ENCODE assay signal across 8 mouse cellular contexts in genomic region chr19:4214071-4214770, GRCm38 (mm10). TPM values are rescaled to one million over a fixed set of nuclear protein-coding genes. Genes with fewer than 3 reads are reported as not detected.
DNase-seq lines count a peak whose midpoint lies in the region; ATAC-seq and TF ChIP-seq lines count a peak whose summit lies in the region.

Gene Clcf1 (plus strand): TSS chr19:4214238.
Gene AC109138.7 (plus strand): TSS chr19:4214357.

- no peaks in the 10 kb centered on the region for H3K36me3 ChIP-seq in CH12.LX (replicated peaks in 1 of 2; ENCODE audit: control insufficient read depth in 1 of 2, insufficient read depth in 1 of 2, low read length in 1 of 2)
- no peaks in the 10 kb centered on the region for H3K36me3 ChIP-seq in embryonic facial prominence, embryonic 15.5 days
- H3K36me3 ChIP-seq in hindbrain, embryonic 14.5 days (replicated peaks; ENCODE audit: control insufficient read depth, insufficient read depth): no peaks in the 10 kb centered on the region
- no peaks in the 10 kb centered on the region for H3K36me3 ChIP-seq in liver, embryonic 16.5 days (ENCODE audit: control insufficient read depth, insufficient read depth)
- H3K36me3 ChIP-seq in neural tube, embryonic 15.5 days: no peaks in the 10 kb centered on the region

- no peak for TF ChIP-seq EP300 in CH12.LX (IDR thresholded peaks at IDR 0.05; ENCODE audit: low read length)

- in situ Hi-C loops in CH12.LX (cut with MboI; ENCODE audit: low pct_ligation_motif_present, low pct_unique_long_range_greater_than_20kb, low sequenced_read_pairs): no loop called here

- no peak; the same call in 1 of the 2 replicates for TF ChIP-seq POLR2A in CH12.LX (IDR thresholded peaks at IDR 0.05; ENCODE audit: low read depth, low read length)

- H3K9me3 ChIP-seq in CH12.LX (replicated peaks; ENCODE audit: low read length): no peaks in the 10 kb centered on the region
- H3K9me3 ChIP-seq in embryonic facial prominence, embryonic 15.5 days (replicated peaks): no peaks in the 10 kb centered on the region
- no peaks in the 10 kb centered on the region for H3K9me3 ChIP-seq in hindbrain, embryonic 14.5 days (ENCODE audit: control insufficient read depth, low read length)
- no peaks in the 10 kb centered on the region for H3K9me3 ChIP-seq in liver, embryonic 16.5 days (replicated peaks; ENCODE audit: control insufficient read depth, low read length)
- H3K9me3 ChIP-seq in neural tube, embryonic 15.5 days (replicated peaks): no peaks in the 10 kb centered on the region

- H3K9ac ChIP-seq in CH12.LX (ENCODE audit: insufficient read depth, low read depth): peak within 1 kb of the TSS; percentile 93
- peak within 1 kb of the TSS; percentile 96 for H3K9ac ChIP-seq in embryonic facial prominence, embryonic 15.5 days
- H3K9ac ChIP-seq in hindbrain, embryonic 14.5 days: peak within 1 kb of the TSS; percentile 58
- H3K9ac ChIP-seq in liver, embryonic 16.5 days (ENCODE audit: low read depth, low read length): peak within 1 kb of the TSS; percentile 61
- H3K9ac ChIP-seq in neural tube, embryonic 15.5 days (replicated peaks): peak within 1 kb of the TSS; percentile 56

- peak within 1 kb of the TSS; percentile 16 to 74 (median 33) for H3K4me3 ChIP-seq in CH12.LX (replicated peaks in 1 of 3; ENCODE audit: low read depth in 2 of 3, low read length in 2 of 3, poor library complexity in 1 of 3)
- H3K4me3 ChIP-seq in embryonic facial prominence, embryonic 15.5 days (replicated peaks): peak within 1 kb of the TSS; percentile 88
- H3K4me3 ChIP-seq in hindbrain, embryonic 14.5 days (replicated peaks; ENCODE audit: low read length): peak within 1 kb of the TSS; percentile 43
- H3K4me3 ChIP-seq in liver, embryonic 16.5 days (ENCODE audit: low read depth, low read length): peak within 1 kb of the TSS; percentile 59
- peak within 1 kb of the TSS; percentile 51 for H3K4me3 ChIP-seq in neural tube, embryonic 15.5 days (replicated peaks)

- no peak for TF ChIP-seq RAD21 in CH12.LX (IDR thresholded peaks at IDR 0.05; ENCODE audit: low read depth, low read length)

- H3K27ac ChIP-seq in CH12.LX (ENCODE audit: insufficient read depth, low read depth): no peak within 1 kb of the TSS
- peak within 1 kb of the TSS; percentile 93 for H3K27ac ChIP-seq in embryonic facial prominence, embryonic 15.5 days (replicated peaks)
- no peak within 1 kb of the TSS for H3K27ac ChIP-seq in hindbrain, embryonic 14.5 days
- H3K27ac ChIP-seq in liver, embryonic 16.5 days (ENCODE audit: low read length): peak within 1 kb of the TSS; percentile 35; the same call in 1 of the 2 replicates
- 0 out of 2 replicates have a peak within 1 kb of the TSS, but pooled peaks have one; percentile 38 for H3K27ac ChIP-seq in neural tube, embryonic 15.5 days (replicated peaks)

- peak within 1 kb of the TSS; percentile 84 for H3K4me2 ChIP-seq in CH12.LX (ENCODE audit: insufficient read depth, low read depth, poor library complexity, severe bottlenecking)
- peak within 1 kb of the TSS; percentile 85 for H3K4me2 ChIP-seq in embryonic facial prominence, embryonic 15.5 days (replicated peaks)
- H3K4me2 ChIP-seq in hindbrain, embryonic 14.5 days (replicated peaks): peak within 1 kb of the TSS; percentile 91
- H3K4me2 ChIP-seq in liver, embryonic 16.5 days (ENCODE audit: low read depth, low read length): peak within 1 kb of the TSS; percentile 74
- H3K4me2 ChIP-seq in neural tube, embryonic 15.5 days: peak within 1 kb of the TSS; percentile 96

- H3K79me2 ChIP-seq in CH12.LX (replicated peaks; ENCODE audit: control insufficient read depth, extremely low read depth, insufficient read depth, poor library complexity, severe bottlenecking): no peaks in the 10 kb centered on the region

- H3K4me1 ChIP-seq in CH12.LX (ENCODE audit: control insufficient read depth in 1 of 2, insufficient read depth in 2 of 2): peaks cover 9 to 28% of the 10 kb centered on the region in 2 experiments; a peak in 3 of 4 replicates
- H3K4me1 ChIP-seq in embryonic facial prominence, embryonic 15.5 days: peaks cover 66% of the 10 kb centered on the region
- H3K4me1 ChIP-seq in hindbrain, embryonic 14.5 days (replicated peaks; ENCODE audit: control insufficient read depth, insufficient read depth, low read length): peaks cover 17% of the 10 kb centered on the region
- peaks cover 16% of the 10 kb centered on the region for H3K4me1 ChIP-seq in liver, embryonic 16.5 days (ENCODE audit: control insufficient read depth, low read depth, low read length)
- peaks cover 37% of the 10 kb centered on the region for H3K4me1 ChIP-seq in neural tube, embryonic 15.5 days

- TF ChIP-seq CTCF in CH12.LX (conservative IDR thresholded peaks at IDR 0.05 in 1 of 2, IDR thresholded peaks at IDR 0.05 in 1 of 2; ENCODE audit: low read depth in 2 of 2, low read length in 2 of 2): no peak

- peak; percentile 71 for DNase-seq in A20 (ENCODE audit: low read depth, low spot score)
- no peak for DNase-seq in CH12.LX (ENCODE audit: extremely low read depth)
- DNase-seq in hindbrain, embryonic 14.5 days (ENCODE audit: low spot score): no peak
- no peak for DNase-seq in frontal cortex, postnatal 14 days (ENCODE audit: low spot score in 2 of 2)
- DNase-seq in layer of hippocampus, postnatal 25 days (ENCODE audit: extremely low spot score in 1 of 2, low spot score in 1 of 2): no peak

- H3K27me3 ChIP-seq in CH12.LX (replicated peaks): peaks cover 63% of the 10 kb centered on the region
- no peaks in the 10 kb centered on the region for H3K27me3 ChIP-seq in embryonic facial prominence, embryonic 15.5 days
- H3K27me3 ChIP-seq in hindbrain, embryonic 14.5 days (ENCODE audit: control insufficient read depth, insufficient read depth, low read length): peaks cover 66% of the 10 kb centered on the region
- H3K27me3 ChIP-seq in liver, embryonic 16.5 days (ENCODE audit: control insufficient read depth, insufficient read depth, low read depth, low read length): peaks cover 77% of the 10 kb centered on the region
- H3K27me3 ChIP-seq in neural tube, embryonic 15.5 days (replicated peaks): peaks cover 63% of the 10 kb centered on the region

- dilution Hi-C loops in CH12.LX (cut with MboI; ENCODE audit: extremely low pct_ligation_motif_present, extremely low pct_unique_long_range_greater_than_20kb, low sequenced_read_pairs): no loop called here

- peak; percentile 71 for ATAC-seq in embryonic facial prominence, embryonic 15.5 days (ENCODE audit: insufficient number of reproducible peaks, low FRiP score, low TSS enrichment, low read depth)
- ATAC-seq in hindbrain, embryonic 14.5 days (ENCODE audit: low FRiP score): peak; percentile 46; the same call in 1 of the 2 replicates
- ATAC-seq in liver, embryonic 16.5 days (ENCODE audit: low read depth): peak; percentile 17; the same call in 1 of the 2 replicates
- ATAC-seq in neural tube, embryonic 15.5 days (ENCODE audit: low FRiP score): peak; percentile 23; the same call in 1 of the 2 replicates

- under 1% methylated on average over 49 of the region's 49 CpGs for WGBS in embryonic facial prominence, embryonic 15.5 days
- under 1% methylated on average over 36 of the region's 49 CpGs for WGBS in hindbrain, embryonic 14.5 days
- WGBS in liver, embryonic 16.5 days (ENCODE audit: insufficient replicate concordance): 1% methylated on average over 42 of the region's 49 CpGs
- under 1% methylated on average over 47 of the region's 49 CpGs for WGBS in neural tube, embryonic 15.5 days

TF ChIP-seq in CH12.LX, 34 proteins besides CTCF, POLR2A, EP300 and RAD21:
- TF ChIP-seq ZNF384 (IDR thresholded peaks at IDR 0.05; ENCODE audit: low read depth, low read length) (peak; percentile 84), ELF1 (IDR thresholded peaks at IDR 0.05; ENCODE audit: low read depth, low read length) (no peak), MAFK (IDR thresholded peaks at IDR 0.05; ENCODE audit: insufficient replicate concordance, low read length) (no peak), UBTF (IDR thresholded peaks at IDR 0.05; ENCODE audit: low read depth, low read length) (peak; percentile 91; the same call in 1 of the 2 replicates), SIN3A (IDR thresholded peaks at IDR 0.05; ENCODE audit: low read length) (no peak), KAT2A (IDR thresholded peaks at IDR 0.05; ENCODE audit: insufficient replicate concordance, low read length) (no peak), E2F4 (IDR thresholded peaks at IDR 0.05; ENCODE audit: insufficient replicate concordance, low read depth, low read length) (no peak), POLR2AphosphoS2 (IDR thresholded peaks at IDR 0.05; ENCODE audit: low read depth, low read length) (no peak), MAZ (IDR thresholded peaks at IDR 0.05; ENCODE audit: low read depth, low read length) (peak; percentile 91)

RNA-seq across cellular contexts. Expression of gene Clcf1, which starts in this region (rescaled TPM):
- 0.29 and 1.0 TPM in 2 replicates for total RNA-seq in CH12.LX (2012; rRNA removed)
- 0.28 TPM in 1 of 2 replicates, not detected in the other for total RNA-seq in CH12.LX (2014; rRNA removed)
- polyA plus RNA-seq in CH12.LX (2012; ENCODE audit: insufficient read length, low read depth): 0.09 TPM in 1 of 2 replicates, not detected in the other
- 10.1 and 10.2 TPM in 2 replicates for polyA plus RNA-seq in embryonic facial prominence, embryonic 15.5 days (2015; fragmentation: Nextera tagmentation; extraction: Ambion mirVana)
- 0.51 and 0.53 TPM in 2 replicates for polyA plus RNA-seq in hindbrain, embryonic 14.5 days (2014; fragmentation: Nextera tagmentation; extraction: Ambion mirVana)
- 0.39 and 0.61 TPM in 2 replicates for polyA plus RNA-seq in liver, embryonic 16.5 days (2015; fragmentation: Nextera tagmentation; extraction: Ambion mirVana)
- polyA plus RNA-seq in neural tube, embryonic 15.5 days (2015; fragmentation: Nextera tagmentation; extraction: Ambion mirVana): 0.78 and 2.2 TPM in 2 replicates
- total RNA-seq in layer of hippocampus, postnatal 25 days (2021): under 1 TPM; 0.27 to 0.61 TPM

RNA-seq across cellular contexts. Expression of gene AC109138.7, which starts in this region (rescaled TPM):
- not detected in 2 replicates for total RNA-seq in CH12.LX (2012; rRNA removed)
- total RNA-seq in CH12.LX (2014; rRNA removed): not detected in 2 replicates
- not detected in 2 replicates for polyA plus RNA-seq in CH12.LX (2012; ENCODE audit: insufficient read length, low read depth)
- polyA plus RNA-seq in embryonic facial prominence, embryonic 15.5 days (2015; fragmentation: Nextera tagmentation; extraction: Ambion mirVana): not detected in 2 replicates
- not detected in 2 replicates for polyA plus RNA-seq in hindbrain, embryonic 14.5 days (2014; fragmentation: Nextera tagmentation; extraction: Ambion mirVana)
- polyA plus RNA-seq in liver, embryonic 16.5 days (2015; fragmentation: Nextera tagmentation; extraction: Ambion mirVana): not detected in 2 replicates
- not detected in 2 replicates for polyA plus RNA-seq in neural tube, embryonic 15.5 days (2015; fragmentation: Nextera tagmentation; extraction: Ambion mirVana)
- total RNA-seq in layer of hippocampus, postnatal 25 days (2021): not detected

Comparison
In these comparisons a context has a peak if more than half of its experiments do, and no peak if none do; other contexts are left out.
1. Peak in ATAC-seq, H3K4me3 ChIP-seq, H3K9ac ChIP-seq and H3K4me2 ChIP-seq in hindbrain, embryonic 14.5 days; RNA of the genes that start here not detected or under 1 TPM.
2. Peak in ATAC-seq, H3K4me3 ChIP-seq, H3K27ac ChIP-seq, H3K9ac ChIP-seq and H3K4me2 ChIP-seq in liver, embryonic 16.5 days; RNA of the genes that start here not detected or under 1 TPM.
3. H3K27ac ChIP-seq: peak in embryonic facial prominence, embryonic 15.5 days (single experiment) and neural tube, embryonic 15.5 days (single experiment); none in CH12.LX (single experiment) and hindbrain, embryonic 14.5 days (single experiment).
4. H3K4me3 ChIP-seq: peak in every context shown above with its lines; median percentile 88 in embryonic facial prominence, embryonic 15.5 days; 59 in liver, embryonic 16.5 days; 51 in neural tube, embryonic 15.5 days; 43 in hindbrain, embryonic 14.5 days; 33 in CH12.LX.
5. ATAC-seq: peak in every context shown above with its lines; median percentile 71 in embryonic facial prominence, embryonic 15.5 days; 46 in hindbrain, embryonic 14.5 days; 23 in neural tube, embryonic 15.5 days; 17 in liver, embryonic 16.5 days.
6. Peak in every context shown above with its lines, with median percentiles within 50 percentile points of each other: H3K4me2 ChIP-seq and H3K9ac ChIP-seq.